Mouse (Mus musculus): Measurements from ENCODE around the gene Adora2b. TPM values are rescaled to one million over a fixed set of nuclear protein-coding genes. Genes with fewer than 3 reads are reported as not detected.

Adora2b gene
- polyA plus RNA-seq, 1 experiment from 2014 or later: 43.6 TPM

GRCm38 (mm10) chr11:62253380-62253779 lies 4.6 kb downstream of the Adora2b start:
- Histone ChIP-seq H3K4me2 (replicated peaks; ENCODE audit: low read depth) (no peak overlapping the region), H3K27ac (ENCODE audit: low read depth, low read length) (no peak overlapping the region), H3K9ac (ENCODE audit: low read depth, low read length) (no peak overlapping the region), H3K4me3 (ENCODE audit: low read depth, low read length) (no peak overlapping the region), H3K36me3 (ENCODE audit: control insufficient read depth, insufficient read depth) (no peaks in the 10 kb centered on the region; the same call in 1 of the 2 replicates), H3K27me3 (replicated peaks; ENCODE audit: control insufficient read depth, insufficient read depth, low read length) (no peaks in the 10 kb centered on the region), H3K9me3 (ENCODE audit: control insufficient read depth) (no peaks in the 10 kb centered on the region), H3K4me1 (replicated peaks; ENCODE audit: control insufficient read depth, insufficient read depth, low read length) (peaks cover 13% of the 10 kb centered on the region)
- TF ChIP-seq CTCF (IDR thresholded peaks at IDR 0.05; ENCODE audit: low read depth): no peak
- 64% methylated on average over 5 of the region's 5 CpGs for WGBS
- ATAC-seq: no peak

GRCm38 (mm10) chr11:62259214-62259613 lies 10.4 kb downstream of the Adora2b start:
- H3K9me3 ChIP-seq (ENCODE audit: control insufficient read depth): no peaks in the 10 kb centered on the region
- ATAC-seq: no peak
- no peaks in the 10 kb centered on the region; the same call in 1 of the 2 replicates for H3K36me3 ChIP-seq (ENCODE audit: control insufficient read depth, insufficient read depth)
- no peaks in the 10 kb centered on the region for H3K4me1 ChIP-seq (replicated peaks; ENCODE audit: control insufficient read depth, insufficient read depth, low read length)
- no peaks in the 10 kb centered on the region for H3K27me3 ChIP-seq (replicated peaks; ENCODE audit: control insufficient read depth, insufficient read depth, low read length)
- no peak overlapping the region for H3K4me2 ChIP-seq (replicated peaks; ENCODE audit: low read depth)
- H3K27ac ChIP-seq (ENCODE audit: low read depth, low read length): no peak overlapping the region
- H3K4me3 ChIP-seq (ENCODE audit: low read depth, low read length): no peak overlapping the region
- TF ChIP-seq CTCF (IDR thresholded peaks at IDR 0.05; ENCODE audit: low read depth): no peak
- WGBS: 64% methylated on average over 5 of the region's 5 CpGs
- H3K9ac ChIP-seq (ENCODE audit: low read depth, low read length): no peak overlapping the region

GRCm38 (mm10) chr11:62263599-62263998 lies 14.8 kb downstream of the Adora2b start:
- peaks cover 10% of the 10 kb centered on the region; the same call in 1 of the 2 replicates for H3K36me3 ChIP-seq (ENCODE audit: control insufficient read depth, insufficient read depth)
- no peak overlapping the region for H3K4me3 ChIP-seq (ENCODE audit: low read depth, low read length)
- peak overlapping the region; percentile 4 for H3K4me2 ChIP-seq (replicated peaks; ENCODE audit: low read depth)
- peak overlapping the region; percentile 21; the same call in 1 of the 2 replicates for H3K27ac ChIP-seq (ENCODE audit: low read depth, low read length)
- 42% methylated on average over 7 of the region's 7 CpGs for WGBS
- no peak overlapping the region for H3K9ac ChIP-seq (ENCODE audit: low read depth, low read length)
- 0 out of 2 replicates have a peak, but pooled peaks have one; percentile 7 for ATAC-seq
- no peaks in the 10 kb centered on the region for H3K9me3 ChIP-seq (ENCODE audit: control insufficient read depth)
- no peak for TF ChIP-seq CTCF (IDR thresholded peaks at IDR 0.05; ENCODE audit: low read depth)
- H3K4me1 ChIP-seq (replicated peaks; ENCODE audit: control insufficient read depth, insufficient read depth, low read length): no peaks in the 10 kb centered on the region
- H3K27me3 ChIP-seq (replicated peaks; ENCODE audit: control insufficient read depth, insufficient read depth, low read length): no peaks in the 10 kb centered on the region

GRCm38 (mm10) chr11:62264018-62264417 lies 15.2 kb downstream of the Adora2b start:
- WGBS: 27% methylated on average over 7 of the region's 7 CpGs
- H3K9me3 ChIP-seq (ENCODE audit: control insufficient read depth): no peaks in the 10 kb centered on the region
- H3K4me3 ChIP-seq (ENCODE audit: low read depth, low read length): no peak overlapping the region
- H3K9ac ChIP-seq (ENCODE audit: low read depth, low read length): no peak overlapping the region
- H3K4me2 ChIP-seq (replicated peaks; ENCODE audit: low read depth): peak overlapping the region; percentile 4
- ATAC-seq: peak; percentile 68
- no peaks in the 10 kb centered on the region for H3K4me1 ChIP-seq (replicated peaks; ENCODE audit: control insufficient read depth, insufficient read depth, low read length)
- H3K27ac ChIP-seq (ENCODE audit: low read depth, low read length): no peak overlapping the region; the same call in 1 of the 2 replicates
- H3K27me3 ChIP-seq (replicated peaks; ENCODE audit: control insufficient read depth, insufficient read depth, low read length): no peaks in the 10 kb centered on the region
- no peak for TF ChIP-seq CTCF (IDR thresholded peaks at IDR 0.05; ENCODE audit: low read depth)
- H3K36me3 ChIP-seq (ENCODE audit: control insufficient read depth, insufficient read depth): peaks cover 12% of the 10 kb centered on the region; the same call in 1 of the 2 replicates

GRCm38 (mm10) chr11:62265642-62266041 lies 16.9 kb downstream of the Adora2b start:
- no peaks in the 10 kb centered on the region for H3K27me3 ChIP-seq (replicated peaks; ENCODE audit: control insufficient read depth, insufficient read depth, low read length)
- 85% methylated on average over 7 of the region's 7 CpGs for WGBS

GRCm38 (mm10) chr11:62266466-62267214 lies 17.9 kb downstream of the Adora2b start:
- H3K27ac ChIP-seq (ENCODE audit: low read depth, low read length): no peak overlapping the region
- no peak overlapping the region for H3K4me3 ChIP-seq (ENCODE audit: low read depth, low read length)
- no peak overlapping the region for H3K4me2 ChIP-seq (replicated peaks; ENCODE audit: low read depth)
- H3K27me3 ChIP-seq (replicated peaks; ENCODE audit: control insufficient read depth, insufficient read depth, low read length): no peaks in the 10 kb centered on the region
- WGBS: 57% methylated on average over 17 of the region's 17 CpGs
- peaks cover 19% of the 10 kb centered on the region; the same call in 1 of the 2 replicates for H3K36me3 ChIP-seq (ENCODE audit: control insufficient read depth, insufficient read depth)
- TF ChIP-seq CTCF (IDR thresholded peaks at IDR 0.05; ENCODE audit: low read depth): no peak
- no peak for ATAC-seq
- H3K4me1 ChIP-seq (replicated peaks; ENCODE audit: control insufficient read depth, insufficient read depth, low read length): no peaks in the 10 kb centered on the region
- H3K9ac ChIP-seq (ENCODE audit: low read depth, low read length): no peak overlapping the region
- H3K9me3 ChIP-seq (ENCODE audit: control insufficient read depth): no peaks in the 10 kb centered on the region

More at GRCm38 (mm10) chr11:62265642-62266041, 16.9 kb downstream of the Adora2b start:
- no peak overlapping the region for H3K27ac ChIP-seq (ENCODE audit: low read depth, low read length)
- H3K4me1 ChIP-seq (replicated peaks; ENCODE audit: control insufficient read depth, insufficient read depth, low read length): no peaks in the 10 kb centered on the region
- peaks cover 12% of the 10 kb centered on the region; the same call in 1 of the 2 replicates for H3K36me3 ChIP-seq (ENCODE audit: control insufficient read depth, insufficient read depth)
- H3K4me2 ChIP-seq (replicated peaks; ENCODE audit: low read depth): no peak overlapping the region
- H3K9ac ChIP-seq (ENCODE audit: low read depth, low read length): no peak overlapping the region
- ATAC-seq: no peak
- H3K4me3 ChIP-seq (ENCODE audit: low read depth, low read length): no peak overlapping the region
- no peak for TF ChIP-seq CTCF (IDR thresholded peaks at IDR 0.05; ENCODE audit: low read depth)
- H3K9me3 ChIP-seq (ENCODE audit: control insufficient read depth): no peaks in the 10 kb centered on the region
